Mouse (Mus musculus): ENCODE measurements around the gene Tspan15. TPM values are rescaled to one million over a fixed set of nuclear protein-coding genes. Genes with fewer than 3 reads are reported as not detected.

The Tspan15 gene
- polyA plus RNA-seq, 1 experiment = 2.7 TPM

GRCm38 (mm10) chr10:62261115-62261886 is 30.2 kb upstream of the Tspan15 start:
- Histone ChIP-seq H3K4me3 (ENCODE audit: control insufficient read depth, low read depth, low read length) (peak overlapping the region; percentile 19), H3K27me3 (ENCODE audit: control insufficient read depth, insufficient read depth, low read length) (no peaks in the 10 kb centered on the region), H3K4me1 (ENCODE audit: control insufficient read depth, insufficient read depth, low read length) (peaks cover 5% of the 10 kb centered on the region), H3K36me3 (ENCODE audit: control insufficient read depth, insufficient read depth, low read length) (no peaks in the 10 kb centered on the region), H3K27ac (ENCODE audit: control insufficient read depth, insufficient read depth, low read depth, low read length) (no peak overlapping the region)
- no peak for TF ChIP-seq POLR2A (IDR thresholded peaks at IDR 0.05; ENCODE audit: control insufficient read depth, low read depth, low read length)
- TF ChIP-seq CTCF (IDR thresholded peaks at IDR 0.05; ENCODE audit: control insufficient read depth, insufficient read depth, insufficient replicate concordance, low read depth, low read length) = peak; percentile 58; the same call in 1 of the 2 replicates

- H3K4me1 ChIP-seq (ENCODE audit: control insufficient read depth, insufficient read depth, low read length) = peaks cover 5% of the 10 kb centered on the region
- H3K4me3 ChIP-seq (ENCODE audit: control insufficient read depth, low read depth, low read length) = no peak overlapping the region
- no peak overlapping the region for H3K27ac ChIP-seq (ENCODE audit: control insufficient read depth, insufficient read depth, low read depth, low read length)
- TF ChIP-seq CTCF (IDR thresholded peaks at IDR 0.05; ENCODE audit: control insufficient read depth, insufficient read depth, insufficient replicate concordance, low read depth, low read length) (no peak), POLR2A (IDR thresholded peaks at IDR 0.05; ENCODE audit: control insufficient read depth, low read depth, low read length) (no peak)
- no peaks in the 10 kb centered on the region for H3K27me3 ChIP-seq (ENCODE audit: control insufficient read depth, insufficient read depth, low read length)
- H3K36me3 ChIP-seq (ENCODE audit: control insufficient read depth, insufficient read depth, low read length) = no peaks in the 10 kb centered on the region
Observed at GRCm38 (mm10) chr10:62258298-62258697, 27.2 kb upstream of the Tspan15 start.

- Histone ChIP-seq H3K27ac (ENCODE audit: control insufficient read depth, insufficient read depth, low read depth, low read length) (no peak overlapping the region), H3K4me1 (ENCODE audit: control insufficient read depth, insufficient read depth, low read length) (no peaks in the 10 kb centered on the region), H3K27me3 (ENCODE audit: control insufficient read depth, insufficient read depth, low read length) (no peaks in the 10 kb centered on the region), H3K36me3 (ENCODE audit: control insufficient read depth, insufficient read depth, low read length) (no peaks in the 10 kb centered on the region), H3K4me3 (ENCODE audit: control insufficient read depth, low read depth, low read length) (no peak overlapping the region)
- TF ChIP-seq POLR2A (IDR thresholded peaks at IDR 0.05; ENCODE audit: control insufficient read depth, low read depth, low read length) (no peak), CTCF (IDR thresholded peaks at IDR 0.05; ENCODE audit: control insufficient read depth, insufficient read depth, insufficient replicate concordance, low read depth, low read length) (no peak)
Observed at GRCm38 (mm10) chr10:62252496-62253235, 21.6 kb upstream of the Tspan15 start.

- Histone ChIP-seq H3K27me3 (ENCODE audit: control insufficient read depth, insufficient read depth, low read length) (no peaks in the 10 kb centered on the region), H3K4me1 (ENCODE audit: control insufficient read depth, insufficient read depth, low read length) (no peaks in the 10 kb centered on the region), H3K4me3 (ENCODE audit: control insufficient read depth, low read depth, low read length) (no peak within 1 kb of the TSS), H3K27ac (ENCODE audit: control insufficient read depth, insufficient read depth, low read depth, low read length) (no peak within 1 kb of the TSS), H3K36me3 (ENCODE audit: control insufficient read depth, insufficient read depth, low read length) (no peaks in the 10 kb centered on the region)
- TF ChIP-seq CTCF (IDR thresholded peaks at IDR 0.05; ENCODE audit: control insufficient read depth, insufficient read depth, insufficient replicate concordance, low read depth, low read length) (no peak), POLR2A (IDR thresholded peaks at IDR 0.05; ENCODE audit: control insufficient read depth, low read depth, low read length) (no peak)
Observed at GRCm38 (mm10) chr10:62252000-62252488, 21.0 kb upstream of the Tspan15 start, which contains the start of gene Tacr2. Gene Tacr2, plus strand, starts transcription at chr10:62252438.

GRCm38 (mm10) chr10:62247815-62248214 is 16.8 kb upstream of the Tspan15 start:
- no peaks in the 10 kb centered on the region for H3K27me3 ChIP-seq (ENCODE audit: control insufficient read depth, insufficient read depth, low read length)
- H3K4me1 ChIP-seq (ENCODE audit: control insufficient read depth, insufficient read depth, low read length) = no peaks in the 10 kb centered on the region
- H3K4me3 ChIP-seq (ENCODE audit: control insufficient read depth, low read depth, low read length) = no peak overlapping the region
- no peak for TF ChIP-seq CTCF (IDR thresholded peaks at IDR 0.05; ENCODE audit: control insufficient read depth, insufficient read depth, insufficient replicate concordance, low read depth, low read length)
- TF ChIP-seq POLR2A (IDR thresholded peaks at IDR 0.05; ENCODE audit: control insufficient read depth, low read depth, low read length) = no peak
- no peaks in the 10 kb centered on the region for H3K36me3 ChIP-seq (ENCODE audit: control insufficient read depth, insufficient read depth, low read length)
- H3K27ac ChIP-seq (ENCODE audit: control insufficient read depth, insufficient read depth, low read depth, low read length) = no peak overlapping the region

GRCm38 (mm10) chr10:62247156-62247555 is 16.1 kb upstream of the Tspan15 start:
- Histone ChIP-seq H3K4me3 (ENCODE audit: control insufficient read depth, low read depth, low read length) (no peak overlapping the region), H3K36me3 (ENCODE audit: control insufficient read depth, insufficient read depth, low read length) (no peaks in the 10 kb centered on the region), H3K27me3 (ENCODE audit: control insufficient read depth, insufficient read depth, low read length) (no peaks in the 10 kb centered on the region), H3K4me1 (ENCODE audit: control insufficient read depth, insufficient read depth, low read length) (no peaks in the 10 kb centered on the region), H3K27ac (ENCODE audit: control insufficient read depth, insufficient read depth, low read depth, low read length) (no peak overlapping the region)
- TF ChIP-seq CTCF (IDR thresholded peaks at IDR 0.05; ENCODE audit: control insufficient read depth, insufficient read depth, insufficient replicate concordance, low read depth, low read length) (no peak), POLR2A (IDR thresholded peaks at IDR 0.05; ENCODE audit: control insufficient read depth, low read depth, low read length) (no peak)

- Histone ChIP-seq H3K4me1 (ENCODE audit: control insufficient read depth, insufficient read depth, low read length) (no peaks in the 10 kb centered on the region; the same call in 1 of the 2 replicates), H3K27me3 (ENCODE audit: control insufficient read depth, insufficient read depth, low read length) (peaks cover 2% of the 10 kb centered on the region; the same call in 1 of the 2 replicates), H3K36me3 (ENCODE audit: control insufficient read depth, insufficient read depth, low read length) (no peaks in the 10 kb centered on the region), H3K27ac (ENCODE audit: control insufficient read depth, insufficient read depth, low read depth, low read length) (no peak overlapping the region), H3K4me3 (ENCODE audit: control insufficient read depth, low read depth, low read length) (no peak overlapping the region)
- TF ChIP-seq POLR2A (IDR thresholded peaks at IDR 0.05; ENCODE audit: control insufficient read depth, low read depth, low read length) (no peak), CTCF (IDR thresholded peaks at IDR 0.05; ENCODE audit: control insufficient read depth, insufficient read depth, insufficient replicate concordance, low read depth, low read length) (no peak)
Observed at GRCm38 (mm10) chr10:62244067-62244466, 13.0 kb upstream of the Tspan15 start.
